Mouse (Mus musculus) midbrain, embryonic 13.5 days (tissue): ENCODE measurements at regions not wholly inside any gene's neighbourhood (a gene's known extent, or its start where the extent isn't known, plus 50 kb on each side); places are given as distances from the start of the nearest gene placed in this dataset.

ENCODE experiments used
- ATAC-seq: fragments of 200-750 bp; cut with Nextera tagmentation; 2 replicates; pipeline ENCODE4 v1.8.0; 2017; ENCODE audit warnings: mild to moderate bottlenecking, moderate TSS enrichment, moderate library complexity
- H3K27ac ChIP-seq: fragments of 300-500 bp; sonication (generic); 2 replicates; pipeline ENCODE4 v1.5.1; 2015; ENCODE audit warnings: inconsistent platforms, mild to moderate bottlenecking, moderate library complexity
- H3K27me3 ChIP-seq: fragments of 300-500 bp; sonication (generic); 2 replicates; pipeline ENCODE4 v1.6.1; 2015; ENCODE audit warnings: mild to moderate bottlenecking, inconsistent platforms
- H3K36me3 ChIP-seq: fragments of 300-500 bp; sonication (generic); 2 replicates; pipeline ENCODE4 v1.6.1; 2015; ENCODE audit warnings: mild to moderate bottlenecking, inconsistent platforms
- H3K4me1 ChIP-seq: fragments of 300-500 bp; sonication (generic); replicated peaks from 2 replicates; pipeline ENCODE4 v1.6.1; 2015; ENCODE audit warnings: inconsistent platforms
- H3K4me2 ChIP-seq: fragments of 300-500 bp; sonication (generic); replicated peaks from 2 replicates; pipeline ENCODE4 v1.6.1; 2015; ENCODE audit warnings: moderate library complexity, mild to moderate bottlenecking, inconsistent platforms
- H3K4me3 ChIP-seq: fragments of 300-500 bp; sonication (generic); replicated peaks from 2 replicates; pipeline ENCODE4 v1.5.1; 2015; ENCODE audit warnings: mild to moderate bottlenecking, inconsistent platforms
- H3K9ac ChIP-seq: fragments of 300-500 bp; sonication (generic); replicated peaks from 2 replicates; pipeline ENCODE4 v1.6.1; 2015; ENCODE audit warnings: mild to moderate bottlenecking, inconsistent platforms
- H3K9me3 ChIP-seq: fragments of 300-500 bp; sonication (generic); 2 replicates; pipeline ENCODE4 v1.6.1; 2016; ENCODE audit warnings: mild to moderate bottlenecking, inconsistent platforms
- WGBS: fragments of 180-500 bp; shearing (Covaris S2); methylation state at CpG from one replicate; pipeline ENCODE4 v1.1.7; 2015; 5-methylcytosine and 5-hydroxymethylcytosine counted together

DNA sequence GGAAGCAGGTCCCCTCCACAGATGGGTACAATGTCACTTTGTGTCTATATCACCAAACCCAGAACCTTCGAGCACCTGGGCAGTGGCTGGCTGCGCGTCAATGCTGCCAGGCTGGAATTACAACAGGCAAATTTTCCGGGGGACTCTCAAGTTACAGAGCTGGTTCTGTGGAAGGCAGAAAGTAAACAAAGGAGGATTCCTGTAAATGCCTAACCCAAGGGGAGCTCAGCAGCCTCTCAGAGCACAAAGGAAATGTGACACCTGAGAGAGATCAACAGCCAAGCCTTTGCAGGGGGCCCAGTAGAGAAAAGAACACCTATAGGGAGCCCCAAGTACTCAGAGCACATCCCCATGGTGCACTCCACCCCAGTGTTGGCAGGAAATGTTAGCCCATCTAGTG lies 70.7 kb downstream of the Setd4 start:
- no peak for ATAC-seq
- H3K4me3 ChIP-seq: no peak overlapping the region
- H3K9me3 ChIP-seq: no peaks in the 10 kb centered on the region
- 24% methylated on average over 4 of the region's 4 CpGs for WGBS
- no peaks in the 10 kb centered on the region for H3K4me1 ChIP-seq
- no peaks in the 10 kb centered on the region for H3K27me3 ChIP-seq
- no peak overlapping the region for H3K9ac ChIP-seq
- no peaks in the 10 kb centered on the region for H3K36me3 ChIP-seq
- no peak overlapping the region for H3K4me2 ChIP-seq
- H3K27ac ChIP-seq: no peak overlapping the region

DNA sequence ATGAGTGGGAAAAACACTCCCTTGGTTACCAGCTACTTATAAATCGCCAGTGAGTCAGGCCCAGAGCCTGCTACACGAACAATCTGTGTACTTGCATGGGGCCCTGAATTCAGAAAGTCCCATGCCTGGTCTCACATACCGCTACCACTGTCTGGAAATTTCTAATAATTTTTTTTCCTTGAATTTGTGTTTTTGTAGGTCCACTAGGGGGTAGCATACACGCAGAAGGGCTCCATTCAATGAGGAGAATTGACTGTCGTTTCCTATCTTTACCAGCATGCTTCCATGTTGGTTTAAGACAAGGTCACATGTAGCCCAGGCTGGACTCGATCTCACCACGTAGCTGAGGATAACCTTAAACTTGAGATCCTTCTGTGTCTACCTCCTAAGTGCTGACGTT lies 71.9 kb downstream of the Setd4 start:
- H3K4me3 ChIP-seq: no peak overlapping the region
- no peak for ATAC-seq
- WGBS: 86% methylated on average over 8 of the region's 8 CpGs

GRCm38 (mm10) chr16:93522485-93522884 lies 81.4 kb downstream of the Setd4 start:
- WGBS: 78% methylated on average over 2 of the region's 2 CpGs
- no peaks in the 10 kb centered on the region for H3K4me1 ChIP-seq

More for the DNA sequence above, 71.9 kb downstream of the Setd4 start:
- no peaks in the 10 kb centered on the region for H3K4me1 ChIP-seq
- no peaks in the 10 kb centered on the region for H3K36me3 ChIP-seq
- H3K9ac ChIP-seq: no peak overlapping the region
- H3K9me3 ChIP-seq: no peaks in the 10 kb centered on the region
- no peaks in the 10 kb centered on the region for H3K27me3 ChIP-seq
- H3K4me2 ChIP-seq: no peak overlapping the region
- H3K27ac ChIP-seq: no peak overlapping the region

GRCm38 (mm10) chr16:93520481-93520880 lies 83.4 kb downstream of the Setd4 start:
- Histone ChIP-seq H3K4me3 (no peak overlapping the region), H3K9ac (no peak overlapping the region), H3K9me3 (no peaks in the 10 kb centered on the region), H3K27ac (no peak overlapping the region), H3K4me1 (no peaks in the 10 kb centered on the region), H3K4me2 (no peak overlapping the region), H3K36me3 (no peaks in the 10 kb centered on the region), H3K27me3 (no peaks in the 10 kb centered on the region)
- WGBS: 87% methylated on average over 3 of the region's 3 CpGs
- no peak for ATAC-seq

More at GRCm38 (mm10) chr16:93522485-93522884, 81.4 kb downstream of the Setd4 start:
- ATAC-seq: no peak
- Histone ChIP-seq H3K27ac (no peak overlapping the region), H3K4me2 (no peak overlapping the region), H3K27me3 (no peaks in the 10 kb centered on the region), H3K9me3 (no peaks in the 10 kb centered on the region), H3K9ac (no peak overlapping the region), H3K4me3 (no peak overlapping the region), H3K36me3 (no peaks in the 10 kb centered on the region)

DNA sequence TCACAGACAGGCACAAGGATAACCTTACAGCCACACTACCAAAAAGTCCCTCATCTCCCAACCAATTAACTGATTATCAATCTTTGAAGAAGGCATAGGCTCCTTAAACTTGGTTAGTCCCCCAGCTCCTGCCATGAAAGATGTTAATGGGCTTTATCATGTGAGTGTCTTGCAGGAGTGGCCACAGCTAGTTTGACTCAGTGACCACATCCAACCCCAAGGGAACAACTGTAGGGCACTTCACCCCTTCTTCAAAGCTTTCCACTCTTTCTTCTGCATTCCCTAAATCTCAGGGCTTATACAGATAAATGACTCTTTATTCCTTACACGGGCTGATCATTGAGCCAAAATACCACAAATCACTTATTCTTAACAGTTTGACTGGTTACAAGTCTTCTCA lies 85.2 kb downstream of the Setd4 start:
- 80% methylated on average over 1 of the region's 1 CpGs for WGBS

DNA sequence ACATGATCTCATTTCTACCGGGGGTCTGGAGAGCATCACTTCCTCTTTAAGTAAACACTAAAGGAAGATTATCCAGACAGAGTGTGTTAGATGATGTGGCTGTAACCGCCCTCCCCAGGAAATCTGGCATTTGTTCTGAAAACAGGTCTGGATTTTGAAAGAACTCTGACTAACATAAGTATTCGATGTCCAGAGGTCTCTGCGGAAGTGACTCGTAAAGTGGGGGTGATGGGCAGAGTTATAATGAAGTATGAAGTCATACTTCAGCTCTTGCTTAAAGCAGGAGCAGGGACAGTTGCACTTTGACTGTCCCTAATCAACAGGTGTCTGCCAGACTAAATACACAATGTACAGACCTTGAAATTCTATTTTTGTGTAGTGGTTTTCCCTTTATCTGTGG lies 87.1 kb downstream of the Setd4 start:
- Histone ChIP-seq H3K4me1 (0 out of 2 replicates have a peak, but pooled peaks cover 3% of the 10 kb centered on the region), H3K9ac (no peak overlapping the region), H3K27me3 (no peaks in the 10 kb centered on the region), H3K4me3 (no peak overlapping the region), H3K27ac (no peak overlapping the region), H3K4me2 (no peak overlapping the region), H3K36me3 (no peaks in the 10 kb centered on the region), H3K9me3 (no peaks in the 10 kb centered on the region)
- no peak for ATAC-seq
- WGBS: 82% methylated on average over 5 of the region's 5 CpGs

More for the DNA sequence above, 85.2 kb downstream of the Setd4 start:
- H3K9ac ChIP-seq: no peak overlapping the region
- no peak overlapping the region for H3K4me2 ChIP-seq
- no peaks in the 10 kb centered on the region for H3K27me3 ChIP-seq
- no peak overlapping the region for H3K4me3 ChIP-seq
- no peaks in the 10 kb centered on the region for H3K9me3 ChIP-seq
- H3K27ac ChIP-seq: no peak overlapping the region
- ATAC-seq: no peak
- H3K36me3 ChIP-seq: no peaks in the 10 kb centered on the region
- no peaks in the 10 kb centered on the region for H3K4me1 ChIP-seq

DNA sequence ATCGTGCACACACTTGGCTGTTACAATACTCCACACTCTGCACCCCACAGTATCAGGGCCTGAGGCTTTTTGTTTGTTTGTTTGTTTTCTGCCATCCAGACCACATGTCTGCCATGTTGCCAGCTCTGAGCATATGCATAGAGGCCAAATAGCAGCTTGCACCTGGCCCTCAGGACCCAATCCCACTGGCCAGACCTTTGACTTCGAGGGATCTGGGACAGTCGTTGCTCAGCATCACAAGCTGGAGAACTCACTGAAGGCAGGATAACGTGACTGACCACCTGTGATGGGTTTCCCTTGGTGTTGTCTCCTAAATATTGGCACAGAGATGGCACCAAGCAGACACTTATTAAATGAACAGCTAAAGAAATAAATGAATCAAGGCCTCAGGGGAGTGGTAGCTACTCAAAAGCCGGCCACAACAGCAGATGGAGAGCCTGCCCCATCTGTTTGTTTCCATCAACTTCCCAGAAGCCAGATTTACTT lies 88.4 kb downstream of the Setd4 start:
- no peaks in the 10 kb centered on the region for H3K36me3 ChIP-seq
- no peak overlapping the region for H3K4me2 ChIP-seq
- no peaks in the 10 kb centered on the region for H3K27me3 ChIP-seq
- no peak overlapping the region for H3K27ac ChIP-seq
- WGBS: 71% methylated on average over 5 of the region's 5 CpGs
- 0 out of 2 replicates have a peak, but pooled peaks cover 3% of the 10 kb centered on the region for H3K4me1 ChIP-seq
- no peak for ATAC-seq
- no peak overlapping the region for H3K4me3 ChIP-seq
- no peak overlapping the region for H3K9ac ChIP-seq
- H3K9me3 ChIP-seq: no peaks in the 10 kb centered on the region

DNA sequence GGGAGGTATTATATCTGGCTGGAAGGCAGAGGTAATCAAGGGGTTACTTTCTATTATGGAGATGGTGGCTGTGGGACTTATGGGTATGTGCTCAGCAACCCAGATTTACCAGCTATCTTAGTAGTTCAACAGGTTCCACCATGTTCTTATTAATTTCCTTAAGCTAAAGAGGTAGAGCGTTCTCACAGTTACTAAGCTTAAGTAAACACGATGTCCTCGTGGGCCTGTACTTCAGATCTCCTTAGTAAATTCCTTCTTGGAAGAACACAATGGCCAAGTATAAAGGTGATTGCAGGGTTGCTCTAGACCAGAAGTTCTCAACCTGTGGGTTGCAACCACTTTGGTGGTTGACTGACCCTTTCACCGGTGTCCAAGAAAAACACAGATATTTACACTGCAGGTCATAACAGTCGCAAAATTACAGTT lies 90.2 kb downstream of the Setd4 start:
- ATAC-seq: no peak
- Histone ChIP-seq H3K27ac (no peak overlapping the region), H3K4me3 (no peak overlapping the region), H3K9me3 (no peaks in the 10 kb centered on the region), H3K36me3 (no peaks in the 10 kb centered on the region), H3K27me3 (no peaks in the 10 kb centered on the region), H3K4me1 (0 out of 2 replicates have a peak, but pooled peaks cover 3% of the 10 kb centered on the region), H3K4me2 (no peak overlapping the region), H3K9ac (no peak overlapping the region)
- 89% methylated on average over 5 of the region's 5 CpGs for WGBS

DNA sequence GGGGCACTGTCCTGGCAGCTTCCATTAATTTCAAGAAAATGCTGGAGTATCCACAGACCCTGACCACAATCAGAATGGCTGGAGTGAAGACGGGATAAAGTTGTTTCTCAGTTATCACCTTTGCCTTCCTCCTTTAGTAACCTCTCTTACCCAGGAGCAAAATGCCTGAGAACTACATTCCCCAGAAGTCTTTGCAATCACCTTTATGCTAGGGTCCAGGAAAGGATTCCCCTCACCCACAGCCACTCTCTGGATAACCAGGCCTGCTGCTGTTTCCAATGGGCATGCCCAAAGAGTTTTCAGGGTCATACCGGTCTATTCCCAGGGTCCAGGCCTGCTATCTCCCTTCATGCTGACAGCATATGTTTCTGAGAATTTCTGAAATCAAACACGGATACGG lies 91.9 kb downstream of the Setd4 start:
- H3K4me2 ChIP-seq: no peak overlapping the region
- no peak overlapping the region for H3K9ac ChIP-seq
- H3K4me1 ChIP-seq: 0 out of 2 replicates have a peak, but pooled peaks cover 3% of the 10 kb centered on the region
- no peak for ATAC-seq
- WGBS: 87% methylated on average over 4 of the region's 4 CpGs
- no peak overlapping the region for H3K4me3 ChIP-seq
- no peaks in the 10 kb centered on the region for H3K27me3 ChIP-seq
- H3K27ac ChIP-seq: no peak overlapping the region
- no peaks in the 10 kb centered on the region for H3K36me3 ChIP-seq
- peaks cover 12% of the 10 kb centered on the region for H3K9me3 ChIP-seq

DNA sequence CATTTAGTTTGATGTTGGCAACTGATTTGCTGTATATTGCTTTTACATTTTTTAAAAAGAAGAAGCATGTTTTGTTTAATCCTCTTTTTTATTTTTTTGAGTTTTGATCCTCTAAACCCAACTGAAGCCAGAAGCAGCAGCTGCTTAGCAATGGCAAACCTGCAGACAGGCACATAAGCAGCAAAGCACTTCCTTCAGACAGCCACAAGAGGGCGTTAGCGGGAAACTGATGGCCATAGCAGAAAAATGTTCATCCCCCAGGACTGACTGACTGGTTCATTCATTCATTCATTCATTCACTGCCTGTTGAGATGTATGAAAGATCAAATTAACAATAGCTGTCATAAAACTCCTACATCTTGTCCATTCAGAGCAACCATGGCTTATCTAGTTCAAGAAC lies 92.3 kb downstream of the Setd4 start:
- Histone ChIP-seq H3K9me3 (peaks cover 12% of the 10 kb centered on the region), H3K4me3 (no peak overlapping the region), H3K4me2 (no peak overlapping the region), H3K36me3 (no peaks in the 10 kb centered on the region), H3K27ac (no peak overlapping the region), H3K9ac (no peak overlapping the region), H3K4me1 (0 out of 2 replicates have a peak, but pooled peaks cover 3% of the 10 kb centered on the region), H3K27me3 (no peaks in the 10 kb centered on the region)
- WGBS: 0% methylated on average over 2 of the region's 2 CpGs
- no peak for ATAC-seq

GRCm38 (mm10) chr16:93498800-93499199 lies 105.1 kb downstream of the Setd4 start:
- Histone ChIP-seq H3K4me3 (no peak overlapping the region), H3K4me1 (no peaks in the 10 kb centered on the region), H3K9me3 (0 out of 2 replicates have a peak, but pooled peaks cover 3% of the 10 kb centered on the region), H3K36me3 (no peaks in the 10 kb centered on the region), H3K4me2 (no peak overlapping the region), H3K27me3 (no peaks in the 10 kb centered on the region), H3K27ac (no peak overlapping the region), H3K9ac (no peak overlapping the region)
- 89% methylated on average over 2 of the region's 2 CpGs for WGBS
- ATAC-seq: no peak

GRCm38 (mm10) chr16:93493337-93494002 lies 110.4 kb downstream of the Setd4 start:
- H3K27me3 ChIP-seq: no peaks in the 10 kb centered on the region
- WGBS: 86% methylated on average over 6 of the region's 6 CpGs
- ATAC-seq: no peak
- H3K9me3 ChIP-seq: 0 out of 2 replicates have a peak, but pooled peaks cover 4% of the 10 kb centered on the region
- H3K4me3 ChIP-seq: no peak overlapping the region
- H3K9ac ChIP-seq: no peak overlapping the region
- H3K4me2 ChIP-seq: no peak overlapping the region
- H3K36me3 ChIP-seq: no peaks in the 10 kb centered on the region
- no peaks in the 10 kb centered on the region for H3K4me1 ChIP-seq
- no peak overlapping the region for H3K27ac ChIP-seq
